8 mouse cellular contexts compared by ENCODE assay signal in genomic region chr12:4233572-4234508, GRCm38 (mm10). TPM values are rescaled to one million over a fixed set of nuclear protein-coding genes. Genes with fewer than 3 reads are reported as not detected.
DNase-seq lines count a peak whose midpoint lies in the region; ATAC-seq lines count a peak whose summit lies in the region.

Ptrhd1 (plus strand) TSS chr12:4234027.
Cenpo (minus strand) TSS chr12:4234294.

- DNase-seq in adrenal gland, adult (ENCODE audit: inconsistent age in 2 of 2, low spot score in 1 of 2), result peak; percentile 98 to 100
- peak; percentile 97 for DNase-seq in embryo, embryonic 10.5 days (ENCODE audit: low spot score)
- DNase-seq in gastrocnemius, postnatal 14 days, result peak; percentile 93
- peak; percentile 95 for DNase-seq in left cerebral cortex, postnatal 10 days (ENCODE audit: extremely low spot score in 1 of 2, low spot score in 2 of 2)
- DNase-seq in right cerebral cortex, postnatal 25 days, result peak; percentile 96
- peak; percentile 91 to 92 for DNase-seq in urinary bladder, postnatal 4 days (ENCODE audit: low spot score in 2 of 2)

- intact Hi-C loops in gastrocnemius, postnatal 14 days (cut with DNase I; ENCODE audit: low total_unique reads), result no loop called here
- intact Hi-C loops in left cerebral cortex, postnatal 10 days (cut with DNase I), result no loop called here

- peak; percentile 95 for ATAC-seq in inflammation-experienced regulatory T-cells, adult 6 months
- peak; percentile 96 for ATAC-seq in megakaryocyte-erythroid progenitor cell, adult 5-6 weeks (replicated peaks; ENCODE audit: low FRiP score, low TSS enrichment, poor library complexity, severe bottlenecking)

RNA-seq across cellular contexts. Expression of gene Ptrhd1, which starts in this region (rescaled TPM):
- 1 to 10 TPM; 3.9 to 4.7 TPM for total RNA-seq in gastrocnemius, postnatal 14 days (2021)
- 1 to 10 TPM; 3.1 to 6.2 (median 3.3) TPM for polyA plus RNA-seq in inflammation-experienced regulatory T-cells, adult 6 months (2017; shearing (Covaris generic))
- total RNA-seq in left cerebral cortex, postnatal 10 days (2021), result 1 to 10 TPM; 8.7 to 9.8 TPM
- 2.1 and 3.9 TPM in 2 replicates for total RNA-seq in megakaryocyte-erythroid progenitor cell, adult 5-6 weeks (2014; fragmentation: Nextera tagmentation)
- 2.7 and 3.5 TPM in 2 replicates for total RNA-seq in megakaryocyte-erythroid progenitor cell, adult 5-6 weeks (2017)

RNA-seq across cellular contexts. Expression of gene Cenpo, which starts in this region (rescaled TPM):
- 1 to 10 TPM; 2.0 to 2.1 TPM for total RNA-seq in gastrocnemius, postnatal 14 days (2021)
- 10 to 100 TPM; 20.3 to 31.7 (median 20.6) TPM for polyA plus RNA-seq in inflammation-experienced regulatory T-cells, adult 6 months (2017; shearing (Covaris generic))
- total RNA-seq in left cerebral cortex, postnatal 10 days (2021), result 1 to 10 TPM; 5.1 to 6.3 TPM
- 35.5 and 46.3 TPM in 2 replicates for total RNA-seq in megakaryocyte-erythroid progenitor cell, adult 5-6 weeks (2014; fragmentation: Nextera tagmentation)
- total RNA-seq in megakaryocyte-erythroid progenitor cell, adult 5-6 weeks (2017), result 42.7 and 49.9 TPM in 2 replicates

Comparison
In these comparisons a context has a peak if more than half of its experiments do, and no peak if none do; other contexts are left out.
1. Peak in every context shown above with its lines: DNase-seq and ATAC-seq.
2. RNA of gene Cenpo (total RNA-seq): 35.5 to 49.9 TPM in megakaryocyte-erythroid progenitor cell, adult 5-6 weeks; 5.1 to 6.3 TPM in left cerebral cortex, postnatal 10 days and 2.0 to 2.1 TPM in gastrocnemius, postnatal 14 days; every median in the first group is over 4 times any median in the second.